Mouse (Mus musculus) c-Kit-positive CD71-negative TER-119-negative erythroid progenitor cells, embryonic 14.5 days (primary cell): ENCODE data around the gene Inka2.
"Not testable (repeated sequence)": the region's sequence is repeated elsewhere in the genome, so short reads cannot be mapped to it uniquely, and the experiment has no call there.

ENCODE experiments used
- DNase-seq: peaks from one replicate; pipeline ENCODE4 v3.0.0-alpha.2; 2013; ENCODE audit warnings: low read depth

The Inka2 gene

DNA sequence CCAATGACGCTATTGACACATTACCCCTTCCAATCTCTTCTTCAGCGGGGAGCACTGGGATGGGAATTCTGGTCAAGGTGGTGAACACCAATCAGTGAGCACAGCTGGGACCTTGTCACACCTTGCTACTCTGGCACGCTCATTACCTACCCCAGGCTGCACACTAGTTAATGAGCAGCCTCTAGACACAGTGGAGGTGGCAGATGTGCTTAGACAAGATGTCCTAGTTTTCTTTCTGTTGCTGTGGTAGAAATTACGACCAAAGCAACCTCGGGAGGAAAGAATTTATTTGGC, 7.3 kb upstream of the Inka2 start:
- no peak for DNase-seq

DNA sequence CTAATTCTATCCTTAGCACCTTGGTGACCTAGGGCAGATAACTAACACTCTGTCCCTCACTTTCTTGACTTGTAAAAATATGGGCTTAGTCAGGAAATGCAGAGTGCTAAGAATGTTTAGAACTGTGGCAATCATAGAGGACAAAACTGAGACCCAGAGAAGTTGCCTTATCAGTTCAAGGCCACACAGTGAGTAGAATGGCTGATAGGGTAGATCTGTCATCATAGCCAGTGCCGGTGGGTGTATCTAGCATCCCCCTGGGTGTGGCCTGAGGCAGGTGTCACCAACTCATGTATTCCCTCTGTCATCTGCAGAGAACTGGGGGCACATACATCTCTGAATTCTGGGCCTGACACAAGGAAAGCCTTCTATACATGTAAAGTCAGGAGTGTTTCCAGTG, 6.1 kb upstream of the Inka2 start:
- DNase-seq = no peak

DNA sequence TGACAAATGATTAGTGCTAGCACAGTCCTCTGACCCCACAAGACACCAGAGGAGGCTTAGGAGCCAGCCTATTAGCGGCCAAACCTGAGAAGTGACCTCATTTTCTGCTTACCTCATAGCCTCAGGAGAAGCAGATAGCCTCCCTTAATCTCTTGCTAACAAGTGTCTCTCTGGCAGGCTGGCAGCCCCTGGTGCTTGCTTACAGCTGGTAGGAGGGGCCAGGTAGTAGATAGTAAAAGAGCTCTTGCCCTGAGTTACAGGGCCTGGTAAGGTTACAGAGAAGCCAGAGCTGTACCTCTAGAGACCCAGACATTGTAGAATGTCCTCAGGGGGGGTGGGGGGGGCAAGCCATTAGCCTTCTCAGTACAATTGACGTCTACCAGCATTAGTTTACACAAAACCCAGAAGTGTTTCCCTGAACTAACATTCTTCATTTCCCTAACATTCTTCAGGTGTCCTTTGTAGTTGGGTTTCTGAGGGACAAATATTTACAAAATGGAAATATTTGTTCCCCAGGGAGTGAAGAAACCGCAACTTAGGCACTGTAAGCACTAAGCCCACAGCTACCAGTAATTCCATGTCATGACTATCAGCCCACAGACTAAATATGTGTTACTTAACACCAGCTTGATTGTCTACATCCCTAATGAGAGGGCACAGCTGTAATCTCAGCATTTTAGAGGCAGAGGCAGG, 5.0 kb upstream of the Inka2 start:
- DNase-seq = no peak

DNA sequence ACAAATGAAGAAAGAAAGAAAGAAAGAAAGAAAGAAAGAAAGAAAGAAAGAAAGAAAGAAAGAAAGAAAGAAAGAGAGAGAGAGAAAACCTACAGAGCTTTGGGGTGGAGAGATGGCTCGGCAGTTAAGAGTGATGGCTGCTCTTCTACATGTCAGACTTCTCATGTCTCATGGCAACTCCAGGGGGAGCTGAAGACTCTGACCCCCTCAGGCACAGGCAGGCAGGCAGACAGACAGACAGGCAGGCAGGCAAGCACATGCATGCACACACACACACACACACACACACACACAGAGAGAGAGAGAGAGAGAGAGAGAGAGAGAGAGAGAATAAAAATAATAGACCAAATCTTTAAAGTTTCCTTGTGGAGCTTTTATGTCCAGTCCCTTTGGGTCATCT, 3.6 kb upstream of the Inka2 start:
- not testable (repeated sequence) for DNase-seq

DNA sequence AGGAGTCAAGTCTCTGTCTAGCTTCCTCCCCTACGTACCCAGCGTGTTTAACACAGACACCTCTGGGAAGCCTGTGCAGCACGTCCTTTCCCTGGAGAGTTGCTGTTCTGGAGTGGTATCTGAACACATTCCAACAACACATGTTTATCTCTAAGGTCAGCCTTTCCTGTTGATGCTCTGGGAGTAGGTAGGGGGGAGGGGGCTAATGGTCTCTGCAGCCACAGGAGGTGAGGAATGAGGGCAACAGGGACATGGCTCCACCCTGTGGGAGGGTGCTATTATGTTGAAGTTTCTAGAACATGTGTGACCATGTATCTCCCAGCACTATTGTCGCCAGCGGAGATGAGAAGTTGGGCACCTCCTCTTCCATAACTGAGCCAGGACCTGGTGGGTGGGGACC, 3.0 kb upstream of the Inka2 start:
- DNase-seq = no peak

DNA sequence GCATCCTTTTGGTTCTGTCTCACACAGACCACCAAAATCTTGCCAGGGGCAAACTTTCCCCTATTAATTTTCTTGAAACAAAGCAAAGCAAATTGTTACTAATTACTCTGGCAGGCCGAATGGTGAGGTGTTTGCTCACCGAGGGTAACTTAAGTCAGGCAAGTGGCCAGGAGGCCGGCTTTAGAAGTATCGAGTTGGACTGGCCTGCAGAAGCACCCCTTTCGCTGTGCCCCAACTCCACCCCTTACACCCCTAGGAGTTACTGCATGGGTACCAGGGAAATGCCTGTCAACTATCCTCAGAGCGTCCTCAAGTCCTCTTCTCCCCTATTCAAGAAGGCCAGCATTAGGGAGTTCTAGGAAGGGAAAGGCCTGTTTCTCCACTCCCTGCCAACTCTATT, 828 bp upstream of the Inka2 start:
- no peak for DNase-seq

DNA sequence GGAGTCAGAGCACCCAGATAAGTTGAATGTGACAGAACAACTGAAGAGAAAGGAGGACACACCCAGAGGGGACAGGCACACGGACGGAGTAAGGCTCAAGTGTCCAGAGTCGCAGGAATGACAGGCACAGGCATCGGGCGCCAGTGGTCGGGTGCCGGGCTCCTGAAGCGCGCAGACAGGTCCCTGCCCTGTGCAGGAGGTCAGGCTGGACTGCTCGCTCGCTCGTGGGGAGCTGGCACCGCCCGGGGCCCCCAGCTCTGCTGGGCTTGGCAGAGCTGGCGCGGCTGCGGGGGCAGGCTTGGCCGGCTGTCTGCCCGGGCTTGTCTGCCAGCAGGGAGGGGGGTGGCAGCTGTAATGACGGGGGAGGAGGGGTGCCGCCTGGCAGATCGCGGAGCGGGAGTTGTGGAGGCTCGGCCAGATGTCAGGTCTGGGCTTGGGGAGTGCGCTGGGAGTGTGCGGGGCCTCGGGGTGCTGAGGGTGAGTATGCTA, 706 bp downstream of the Inka2 start:
- no peak for DNase-seq

DNA sequence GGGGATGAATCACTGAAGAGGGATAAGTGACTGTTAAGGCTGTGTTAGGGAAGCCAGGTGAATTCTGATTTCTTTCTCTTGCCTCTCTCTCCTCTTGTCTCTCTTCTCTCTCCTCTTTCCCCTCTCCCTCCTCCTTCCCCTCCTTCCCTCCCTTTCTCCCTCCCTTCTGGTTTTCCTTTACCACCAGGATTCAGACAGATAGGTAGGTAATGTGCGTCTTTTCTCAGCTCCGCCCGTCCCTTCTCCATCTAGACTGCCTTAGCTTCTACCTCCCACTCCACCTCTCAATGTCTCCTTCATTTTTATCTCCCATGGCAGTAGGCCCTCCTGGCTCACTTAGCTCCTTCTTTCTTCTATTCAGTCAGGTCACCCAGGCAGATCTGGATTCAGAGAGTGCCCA, 1.2 kb downstream of the Inka2 start:
- DNase-seq = no peak

DNA sequence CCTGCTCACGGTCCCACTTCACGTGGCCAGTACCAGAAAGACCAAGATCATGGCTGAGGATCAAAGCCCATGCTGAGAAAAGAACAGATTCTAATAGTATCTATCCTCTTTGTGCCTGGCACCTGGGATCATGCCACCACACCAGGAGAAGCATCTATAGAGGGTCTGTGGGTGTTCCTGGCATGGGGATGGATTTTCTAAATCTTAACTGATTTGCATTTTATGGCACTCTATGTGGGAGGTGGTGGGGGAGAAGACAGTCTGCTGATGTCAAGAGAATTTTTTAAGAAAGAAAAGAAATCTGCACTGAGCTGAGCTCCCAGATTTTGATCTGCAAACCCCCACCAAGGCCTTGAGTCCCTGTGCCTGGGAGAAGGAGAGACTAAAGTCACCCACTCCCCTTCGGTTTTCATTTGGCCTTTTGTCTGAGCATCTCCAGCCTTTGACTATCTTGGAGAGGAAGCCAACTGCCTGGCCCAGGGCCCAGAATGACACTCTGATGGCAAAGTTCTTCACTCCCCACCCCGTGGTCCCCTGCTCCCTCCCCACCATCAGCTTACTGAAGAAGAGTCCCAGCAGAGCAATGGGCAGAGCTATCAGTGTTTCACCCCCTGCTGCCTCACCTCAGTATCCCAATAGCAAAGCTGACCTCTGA, 2.1 kb downstream of the Inka2 start:
- DNase-seq = no peak

DNA sequence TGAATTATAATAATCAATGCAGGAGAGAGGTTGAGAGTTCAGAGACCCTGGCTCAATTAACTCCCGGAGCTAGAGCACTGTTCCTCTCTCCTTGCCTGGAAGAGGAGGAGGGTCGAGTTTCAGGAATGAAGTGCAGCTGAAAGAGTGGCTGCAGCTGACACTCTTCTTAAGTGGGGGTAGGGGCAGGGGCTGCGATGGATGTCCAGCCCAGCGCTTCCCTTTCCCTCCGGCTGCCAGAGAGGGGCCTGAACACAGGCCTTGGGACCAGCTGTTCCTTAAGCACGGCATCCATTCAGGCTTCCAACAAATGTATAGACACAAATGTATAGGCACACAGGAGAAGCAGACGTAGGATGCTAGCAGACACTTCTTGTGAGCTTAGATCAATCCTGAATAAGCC, 3.2 kb downstream of the Inka2 start:
- no peak for DNase-seq

DNA sequence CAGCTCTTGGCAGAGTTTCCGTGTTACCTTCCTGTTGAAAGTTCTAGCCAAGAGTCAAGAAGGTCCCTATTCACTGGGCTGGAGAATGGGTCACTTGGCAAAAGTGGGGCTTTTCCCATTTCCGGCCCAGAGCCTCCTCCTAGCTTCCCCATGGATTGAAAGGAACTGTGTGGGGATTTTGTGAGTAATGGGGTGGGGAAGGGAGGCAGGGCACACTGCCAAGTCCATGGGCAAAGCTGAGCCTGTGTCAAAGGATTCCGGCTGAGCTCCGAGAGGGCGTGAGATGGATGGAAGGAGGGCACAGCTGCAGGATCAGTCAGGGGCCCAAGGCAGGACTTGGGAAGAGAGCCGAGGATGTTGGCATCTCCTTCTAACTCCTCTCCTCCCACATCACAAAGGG, 5.8 kb downstream of the Inka2 start:
- DNase-seq = no peak

DNA sequence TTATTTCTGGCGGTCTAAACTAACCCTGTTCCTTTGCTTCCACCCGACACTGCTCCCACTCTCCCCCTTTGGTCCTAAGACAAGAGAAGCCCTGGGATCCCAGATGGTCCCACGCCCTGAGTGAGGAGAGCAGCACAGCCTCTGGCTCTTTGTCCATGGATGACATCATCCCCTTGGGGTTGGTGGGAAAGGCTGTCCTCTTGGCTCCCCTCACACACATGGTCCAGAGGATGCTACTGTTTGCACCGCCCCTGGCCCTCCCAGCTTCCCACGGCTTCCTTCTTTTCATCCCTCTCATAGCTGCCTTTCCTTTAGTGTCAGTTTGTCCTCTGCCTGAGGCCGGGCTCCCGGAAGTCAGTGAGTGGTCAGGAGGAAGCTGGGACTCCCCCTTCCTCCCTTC, 7.3 kb downstream of the Inka2 start:
- no peak for DNase-seq

DNA sequence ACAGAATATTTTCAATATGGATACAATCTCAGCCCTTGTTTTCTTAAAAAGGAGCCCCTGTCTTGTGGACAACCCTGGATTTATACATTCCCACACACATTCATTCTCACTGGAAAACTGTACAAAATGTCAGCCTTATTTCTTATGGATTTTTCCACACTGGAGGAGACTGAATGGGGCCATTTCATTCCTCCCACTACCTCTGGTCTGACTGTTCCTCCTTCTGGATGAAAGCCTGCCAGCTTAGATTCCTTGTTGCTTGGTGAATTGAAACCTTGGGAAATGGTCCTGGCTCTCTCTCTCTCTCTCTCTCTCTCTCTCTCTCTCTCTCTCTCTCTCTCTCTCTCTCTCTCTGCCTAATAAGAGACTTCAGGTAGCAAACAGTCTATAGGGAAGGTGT, 8.4 kb downstream of the Inka2 start:
- no peak for DNase-seq

DNA sequence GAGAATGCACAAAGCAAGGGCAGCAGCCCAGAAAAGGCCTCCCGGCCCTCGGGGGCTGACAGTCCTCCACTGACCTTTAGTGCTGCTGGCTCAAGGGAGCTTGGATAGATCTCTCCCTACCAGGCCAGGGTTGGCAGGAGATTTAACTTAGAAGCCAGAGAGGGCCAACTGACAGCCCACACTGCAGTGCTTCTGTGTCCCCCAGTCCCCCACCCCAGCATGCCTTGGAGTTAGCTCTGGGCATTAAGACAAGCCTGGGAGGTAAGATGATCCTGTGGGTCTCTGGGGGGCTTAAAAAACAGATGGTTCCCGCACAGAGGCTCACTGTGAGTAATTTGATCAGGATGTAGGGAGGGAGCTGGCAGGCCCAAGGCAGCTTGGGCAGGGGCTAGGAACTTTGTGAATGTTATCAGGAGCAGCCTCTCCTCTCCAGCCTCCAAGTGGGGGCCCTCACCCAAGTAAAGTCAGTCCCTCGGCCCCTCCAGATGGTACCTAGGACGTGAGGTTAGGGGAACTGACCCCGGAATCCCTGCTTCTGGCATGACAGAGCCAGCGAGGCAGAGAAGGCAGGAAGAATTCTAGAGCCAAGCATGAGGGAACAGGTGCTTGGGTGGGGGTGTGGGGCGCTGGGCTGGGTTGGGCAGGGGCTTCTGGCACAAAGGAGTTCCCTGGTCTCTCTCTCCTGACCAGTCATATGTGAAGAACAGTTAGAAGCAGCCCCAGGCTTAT, 9.9 kb downstream of the Inka2 start:
- no peak for DNase-seq

DNA sequence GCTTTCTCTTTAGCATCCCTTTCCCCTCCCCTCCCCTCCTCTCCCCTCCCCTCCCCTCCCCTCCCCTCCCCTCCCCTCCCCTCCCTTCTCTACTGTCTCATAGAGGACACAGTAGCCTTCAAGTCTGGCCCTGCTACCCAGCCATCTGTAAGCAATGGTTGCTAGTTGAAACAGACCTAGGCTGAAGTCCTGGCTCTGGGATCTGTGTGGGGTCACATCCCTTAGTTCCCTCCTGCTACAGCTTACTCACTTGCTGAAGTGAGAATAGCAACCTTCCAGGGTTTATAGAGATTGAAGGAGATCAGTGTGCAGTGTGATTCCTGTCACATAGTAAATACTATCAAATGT, 10.4 kb downstream of the Inka2 start:
- no peak for DNase-seq

DNA sequence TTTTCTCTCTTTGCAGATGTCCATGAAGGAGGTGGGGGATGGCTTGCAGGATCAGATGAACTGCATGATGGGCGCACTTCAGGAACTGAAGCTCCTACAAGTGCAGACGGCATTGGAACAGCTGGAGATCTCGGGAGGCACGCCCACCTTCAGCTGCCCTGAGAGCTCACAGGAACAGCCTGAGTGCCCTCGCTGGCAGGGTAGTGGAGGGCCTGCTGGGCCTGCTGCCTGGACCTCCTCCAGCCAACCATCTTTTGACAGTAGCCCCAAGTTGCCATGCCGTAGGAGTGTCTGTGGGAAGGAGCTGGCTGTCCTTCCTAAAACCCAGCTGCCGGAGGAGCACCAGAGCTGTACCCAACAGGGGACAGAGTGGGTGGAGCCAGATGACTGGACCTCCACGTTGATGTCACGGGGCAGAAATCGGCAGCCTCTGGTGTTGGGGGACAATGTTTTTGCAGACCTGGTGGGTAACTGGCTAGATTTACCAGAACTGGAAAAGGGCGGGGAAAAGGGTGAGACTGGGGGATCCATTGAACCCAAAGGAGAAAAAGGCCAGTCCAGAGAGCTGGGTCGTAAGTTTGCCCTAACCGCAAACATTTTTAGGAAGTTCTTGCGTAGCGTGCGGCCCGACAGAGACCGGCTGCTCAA, 12.1 kb downstream of the Inka2 start:
- no peak for DNase-seq

DNA sequence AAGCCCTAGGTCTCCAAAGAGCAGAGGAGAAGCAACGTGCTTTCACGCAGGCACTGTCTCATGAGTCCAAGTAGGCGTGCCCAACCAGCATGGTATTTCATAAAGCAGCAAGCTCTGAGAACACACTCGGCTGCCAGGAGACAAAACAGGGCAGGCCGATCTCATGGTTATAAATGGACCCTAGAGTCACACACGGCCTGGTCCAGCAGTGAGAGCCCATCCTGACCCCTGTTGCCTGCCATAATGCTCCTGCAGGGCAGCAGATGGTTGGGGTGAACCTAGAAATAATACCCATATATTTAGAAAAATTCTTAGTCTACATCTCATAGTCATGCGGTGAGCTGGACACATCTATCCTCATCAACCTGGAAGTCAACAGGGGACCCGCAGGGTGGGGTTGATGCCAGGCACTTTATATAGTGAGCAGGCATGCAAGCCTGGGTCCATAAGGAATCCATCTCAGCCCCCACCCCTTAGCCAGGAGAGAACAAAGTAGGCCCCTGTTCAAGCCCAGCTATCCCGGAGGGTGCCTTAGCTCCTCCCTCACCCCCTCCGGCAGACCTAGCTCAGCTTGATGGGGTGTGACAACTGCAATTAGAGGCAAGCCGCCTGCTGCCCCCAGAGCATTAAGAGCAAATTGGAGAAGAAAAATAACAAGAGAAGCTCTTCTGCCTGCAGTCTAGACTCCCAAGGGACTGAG, 13.6 kb downstream of the Inka2 start:
- no peak for DNase-seq

DNA sequence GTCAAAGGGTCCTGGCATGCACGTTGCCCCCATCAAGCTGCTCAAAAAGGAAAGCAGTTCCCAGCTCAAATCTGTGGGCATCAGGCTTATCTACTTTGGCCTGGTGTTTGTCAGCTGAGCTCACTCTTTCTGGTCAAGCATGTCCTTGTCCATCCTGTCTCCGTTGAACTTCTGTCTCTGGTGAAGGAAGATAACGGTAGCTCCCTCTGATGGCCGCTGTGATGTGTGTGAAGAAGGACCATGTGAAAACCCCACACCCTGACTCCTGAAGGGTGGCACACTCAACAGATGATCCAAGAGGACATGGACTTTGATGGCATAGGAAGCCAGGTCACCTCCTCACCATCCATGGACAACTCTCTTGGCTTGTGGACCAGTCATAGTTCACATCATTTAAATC, 14.3 kb downstream of the Inka2 start:
- no peak for DNase-seq

DNA sequence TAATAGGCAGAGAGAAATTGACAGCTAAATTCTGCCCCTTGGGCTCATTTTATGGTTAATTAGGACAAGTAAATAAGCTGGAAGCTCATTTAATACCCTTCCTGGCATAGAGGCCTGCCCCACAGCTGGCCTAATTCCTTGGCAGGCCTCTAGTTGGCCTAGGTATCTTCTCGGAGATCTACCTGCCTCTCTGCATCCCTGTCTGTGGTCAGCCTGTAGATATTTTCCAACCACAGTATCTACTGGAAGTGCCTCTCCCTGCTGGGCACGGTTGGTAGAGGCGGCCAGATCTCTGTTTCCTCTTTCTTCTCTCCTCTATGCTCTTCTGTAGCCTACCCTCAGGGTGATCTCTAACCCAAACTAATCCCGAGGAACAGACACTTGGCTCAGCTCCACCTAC, 15.6 kb downstream of the Inka2 start:
- DNase-seq = no peak

DNA sequence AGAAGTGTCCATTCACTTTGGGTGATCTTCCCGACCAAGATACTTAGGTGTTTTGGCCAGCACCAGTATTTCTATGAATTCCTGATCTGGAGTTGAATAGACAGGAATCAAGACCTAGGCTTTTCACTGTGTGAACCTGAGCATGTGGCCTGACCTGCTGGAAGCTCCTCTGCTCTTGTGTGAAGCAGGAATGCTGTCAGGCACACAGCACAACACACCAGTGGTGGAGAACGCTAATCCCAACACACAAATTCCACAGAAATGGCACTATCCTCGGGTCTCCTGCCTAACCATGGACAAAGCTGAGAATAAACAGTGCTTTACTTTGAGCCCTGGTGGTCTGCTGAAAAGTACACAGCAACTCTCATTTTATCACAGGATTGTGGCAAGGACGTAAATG, 16.1 kb downstream of the Inka2 start:
- no peak for DNase-seq

DNA sequence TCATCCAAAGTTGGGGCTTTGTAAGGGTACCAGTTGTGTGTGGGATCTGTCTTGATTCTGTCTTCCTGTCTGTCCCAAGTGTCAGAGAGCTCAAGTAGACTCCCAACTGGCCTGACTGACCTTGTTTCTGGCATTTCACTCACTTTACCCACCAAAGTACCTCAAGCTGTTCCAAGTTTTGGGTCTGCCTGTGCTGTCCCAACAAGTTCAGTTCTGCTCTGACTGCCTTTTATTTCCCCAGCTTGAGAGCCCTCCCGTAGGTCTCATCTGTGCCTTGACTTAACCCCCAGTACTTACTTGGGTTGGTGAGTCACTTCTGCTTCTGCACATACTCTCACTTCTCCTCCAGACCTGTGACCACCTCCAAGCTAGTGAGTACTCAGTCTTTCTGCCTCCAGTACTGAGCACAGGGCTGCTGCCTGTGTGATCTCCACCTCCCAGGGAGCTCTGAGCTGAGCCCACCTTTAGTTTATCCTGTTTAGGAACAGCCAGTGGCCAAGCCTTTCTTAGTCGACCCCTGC, 17.3 kb downstream of the Inka2 start:
- no peak for DNase-seq

DNA sequence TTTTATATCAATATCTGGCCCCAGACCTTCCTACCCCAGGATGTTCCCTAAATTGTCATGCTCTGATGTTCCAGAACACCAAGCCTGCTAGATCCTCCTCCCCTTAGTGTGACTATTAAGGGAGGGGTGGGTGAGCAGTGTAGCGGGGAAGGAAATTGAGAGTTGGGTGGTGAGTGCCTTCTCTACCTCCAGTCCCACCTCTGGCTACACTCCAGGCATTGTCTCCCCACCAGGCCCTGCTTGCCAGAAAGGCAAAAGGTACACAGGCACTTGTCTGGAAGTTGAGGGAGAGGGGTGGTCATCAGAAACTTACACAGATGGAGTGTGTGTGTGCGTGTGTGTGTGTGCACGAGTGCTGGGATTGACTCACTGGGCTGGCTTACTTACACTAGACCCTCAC, 18.1 kb downstream of the Inka2 start:
- no peak for DNase-seq
